Comparison of ENCODE assay signal across 22 mouse cellular contexts in the genomic region with DNA sequence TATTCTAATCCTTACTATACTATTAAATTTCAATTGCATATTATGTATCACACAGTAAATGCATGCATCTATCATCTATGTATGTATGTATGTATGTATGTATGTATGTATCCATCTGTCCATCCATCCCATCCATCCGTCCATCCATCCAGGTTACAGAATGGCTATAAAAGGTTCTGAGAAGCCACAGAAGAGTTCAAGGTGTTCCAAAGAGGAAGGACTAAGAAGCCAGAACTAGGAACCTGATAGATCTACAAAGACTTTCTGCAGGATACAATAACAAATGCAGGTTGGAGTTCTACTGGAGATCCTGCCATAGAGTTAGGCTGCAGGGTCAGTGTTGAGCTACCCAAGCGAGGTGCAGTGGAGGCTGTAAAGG. TPM values are rescaled to one million over a fixed set of nuclear protein-coding genes. Genes with fewer than 3 reads are reported as not detected.
"Had no signal": no experiment of that assay in that cellular context is flagged by ENCODE, and none has a peak within 500 bp of the region (broad histone marks: within the 10 kb centered on the region; RNA-seq: fewer than 3 reads in every experiment).

No protein-coding gene starts in this region.

- H3K9me3 ChIP-seq: liver, embryonic 13.5 days; liver, embryonic 15.5 days; lung, embryonic 15.5 days; megakaryocyte, embryonic 14.5 days; midbrain, embryonic 12.5 days; midbrain, embryonic 15.5 days; neural tube, embryonic 13.5 days; neural tube, embryonic 15.5 days had no signal

- H3K27ac ChIP-seq: liver, embryonic 13.5 days; liver, embryonic 15.5 days; lung, embryonic 15.5 days; midbrain, embryonic 12.5 days; neural tube, embryonic 13.5 days; neural tube, embryonic 15.5 days had no signal

- H3K36me3 ChIP-seq: liver, embryonic 13.5 days; liver, embryonic 15.5 days; lung, embryonic 15.5 days; midbrain, embryonic 12.5 days; midbrain, embryonic 15.5 days; neural tube, embryonic 13.5 days; neural tube, embryonic 15.5 days had no signal

- H3K4me3 ChIP-seq: liver, embryonic 13.5 days; liver, embryonic 15.5 days; lung, embryonic 15.5 days; megakaryocyte, embryonic 14.5 days; midbrain, embryonic 12.5 days; midbrain, embryonic 15.5 days; myocyte; neural tube, embryonic 13.5 days; neural tube, embryonic 15.5 days had no signal

- H3K27me3 ChIP-seq: liver, embryonic 15.5 days; lung, embryonic 15.5 days; midbrain, embryonic 15.5 days; neural tube, embryonic 13.5 days; neural tube, embryonic 15.5 days had no signal

- DNase-seq: liver, embryonic 13.5 days; liver, postnatal 0 days; lung, adult 2 months; lung, postnatal 14 days; lung, postnatal 36 days; retina, postnatal 1 day; right cerebral cortex, adult 18-20 months; right cerebral cortex, postnatal 25 days; right cerebral cortex, postnatal 4 days; spleen, adult 18-20 months; thymus, adult 18-20 months; thymus, postnatal 14 days; thymus, postnatal 36 days had no signal

- H3K4me1 ChIP-seq: liver, embryonic 15.5 days; lung, embryonic 15.5 days had no signal

- H3K4me2 ChIP-seq: liver, embryonic 13.5 days; liver, embryonic 15.5 days; lung, embryonic 15.5 days; midbrain, embryonic 12.5 days; midbrain, embryonic 15.5 days; neural tube, embryonic 13.5 days; neural tube, embryonic 15.5 days had no signal

- H3K9ac ChIP-seq: liver, embryonic 13.5 days; liver, embryonic 15.5 days; liver, postnatal 0 days; lung, embryonic 15.5 days; midbrain, embryonic 12.5 days; midbrain, embryonic 15.5 days; neural tube, embryonic 13.5 days; neural tube, embryonic 15.5 days had no signal

RNA-seq across cellular contexts. Expression of gene Tmem154, which starts 20.3 kb away (rescaled TPM):
- total RNA-seq: midbrain, postnatal 0 days had no signal
